Mouse (Mus musculus) neutrophil, adult 5-6 weeks (primary cell): ENCODE measurements at regions not wholly inside any gene's neighbourhood (a gene's known extent, or its start where the extent isn't known, plus 50 kb on each side); places are given as distances from the start of the nearest gene placed in this dataset.
A peak's percentile ranks its signal among the peaks of the same experiment; 100 is the strongest.

ENCODE experiments used
- ATAC-seq: fragments of 151-379, 151-347 bp; 2 replicates; pipeline ENCODE4 v1.8.0; 2017; ENCODE audit warnings: mild to moderate bottlenecking, moderate TSS enrichment; ENCODE audit not compliant: insufficient number of reproducible peaks, poor library complexity, low FRiP score, severe bottlenecking; ENCODE audit errors: extremely low read depth

DNA sequence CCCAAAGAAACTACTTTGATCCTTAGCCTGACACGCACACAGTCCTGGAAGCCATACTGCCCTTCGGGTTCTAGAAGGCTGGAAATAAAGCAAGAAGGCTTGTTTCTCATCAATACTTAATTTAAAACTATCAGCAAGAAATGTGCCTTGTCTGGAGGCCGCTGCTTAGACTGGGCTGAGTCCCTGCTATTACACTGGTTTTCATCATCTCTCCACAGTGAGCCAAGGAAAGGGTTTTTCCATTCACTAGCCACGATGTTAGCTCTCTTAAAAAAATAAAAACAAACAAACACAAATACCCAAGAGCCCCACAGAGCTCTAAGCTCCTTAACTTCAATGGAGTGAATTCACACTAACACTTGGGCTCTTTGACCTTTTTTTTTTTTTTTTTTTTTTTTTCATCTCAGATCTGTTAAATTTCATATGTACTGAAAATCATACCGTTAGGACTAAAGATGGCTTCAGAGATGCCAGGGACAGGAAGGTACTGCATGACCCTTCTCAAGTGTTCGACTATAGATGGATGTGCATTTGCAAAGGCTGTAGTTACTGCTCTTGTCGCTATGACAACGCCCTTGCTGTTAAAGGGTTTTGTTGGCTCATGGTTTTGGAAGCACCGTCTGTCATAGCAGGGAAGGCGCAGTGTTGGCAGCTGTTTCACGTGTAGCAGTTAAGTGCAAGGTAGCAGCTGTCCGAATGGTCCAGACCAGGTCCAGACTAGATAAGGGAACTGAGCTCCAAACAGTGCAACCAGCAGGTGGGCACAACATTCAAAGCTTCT lies 98.1 kb upstream of the Klf14 start:
- no peak for ATAC-seq

DNA sequence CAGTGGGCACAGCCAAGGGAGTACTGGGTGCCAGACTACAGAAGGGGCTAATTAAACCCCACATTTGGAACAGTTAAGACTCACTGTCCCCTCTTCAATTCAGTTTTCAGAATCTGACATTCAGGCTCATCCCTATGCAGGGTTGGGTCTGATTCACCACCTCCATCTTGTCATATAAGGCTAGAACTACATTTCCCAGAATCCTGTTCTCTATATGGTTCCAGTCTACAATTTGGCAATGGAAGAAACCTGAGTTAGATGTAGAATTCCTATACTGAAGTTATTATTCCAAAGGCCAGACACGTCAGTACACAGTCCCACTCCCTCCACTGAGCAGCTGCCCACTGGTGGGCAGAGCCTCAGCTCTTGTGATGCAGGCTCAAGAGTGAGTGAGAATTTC lies 99.4 kb upstream of the Klf14 start:
- no peak for ATAC-seq

DNA sequence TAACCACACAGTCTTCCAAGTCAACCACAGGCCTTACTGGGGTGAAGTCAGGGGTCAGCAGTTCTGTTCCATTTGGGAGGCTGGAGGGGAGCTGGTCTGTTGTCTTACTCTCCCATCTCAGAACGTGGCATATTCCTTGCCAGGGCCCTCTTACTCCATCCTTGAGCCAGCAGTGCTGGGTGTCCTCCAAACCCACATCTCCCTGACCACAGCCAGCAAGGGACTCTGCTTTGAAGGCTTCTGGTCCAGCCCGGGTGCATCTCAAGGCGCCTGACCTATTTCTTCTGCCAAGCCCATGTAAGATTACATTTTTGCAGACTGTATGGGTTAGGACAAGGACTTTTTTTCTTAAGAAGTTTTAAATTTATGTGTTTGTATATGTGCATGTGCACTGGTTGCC lies 100.1 kb upstream of the Klf14 start:
- no peak for ATAC-seq

DNA sequence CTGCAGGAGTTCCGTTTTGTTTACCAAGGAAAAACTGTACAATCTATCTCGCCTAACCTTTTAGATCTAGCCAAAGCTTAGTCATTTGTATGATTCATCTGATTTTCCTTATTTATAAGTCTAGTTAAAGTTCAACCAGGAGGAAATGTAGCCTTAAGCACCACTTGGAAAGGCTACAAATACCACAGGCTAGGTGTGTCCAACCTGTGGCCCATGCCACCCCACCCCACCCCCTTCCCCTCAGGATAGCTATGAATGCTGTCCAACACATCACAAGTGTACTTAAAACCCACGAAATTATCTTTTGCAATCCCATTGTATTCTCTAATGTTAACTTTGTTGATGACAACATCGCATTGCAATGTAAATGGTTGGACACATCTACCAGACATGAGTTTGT lies 102.9 kb upstream of the Klf14 start:
- no peak for ATAC-seq

DNA sequence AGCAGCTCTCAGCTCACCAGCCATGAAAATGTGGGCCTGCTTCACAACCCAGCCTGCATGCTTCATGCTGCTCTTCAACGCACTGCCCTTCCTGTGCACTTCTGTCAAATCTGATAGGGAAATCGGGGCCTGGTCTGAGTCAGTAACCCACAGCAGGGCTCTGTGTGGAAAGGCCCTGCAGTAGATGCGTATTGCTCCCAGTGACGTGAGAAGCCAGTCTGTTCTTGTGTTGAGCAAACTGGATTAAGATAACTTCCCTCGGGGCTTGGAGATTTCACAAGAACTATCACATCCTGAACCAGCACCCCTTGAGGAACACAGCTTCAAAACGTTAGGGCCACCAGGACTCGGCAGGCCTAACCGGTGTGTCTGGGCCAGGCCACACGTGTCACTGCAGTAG lies 106.5 kb upstream of the Klf14 start:
- peak; percentile 22; the same call in 1 of the 2 replicates for ATAC-seq

DNA sequence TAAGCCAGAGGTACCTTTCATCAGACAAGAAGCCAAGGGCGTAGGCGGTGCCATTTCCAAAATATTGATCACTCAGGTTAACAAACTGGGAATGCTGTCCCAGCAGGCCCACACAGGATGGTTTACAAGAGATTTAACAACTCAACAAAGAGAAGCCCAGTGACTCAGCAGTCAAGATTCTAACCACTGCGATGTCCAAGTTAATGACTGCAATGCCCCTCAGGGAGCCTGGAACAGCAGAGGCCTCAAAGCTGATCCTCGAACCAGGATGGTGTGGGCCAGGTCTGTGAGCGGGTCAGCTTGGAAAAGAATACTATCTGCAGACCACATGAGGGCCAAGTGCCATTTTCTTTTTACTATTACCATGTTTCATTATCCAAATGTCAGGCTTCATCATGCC lies 108.0 kb upstream of the Klf14 start:
- ATAC-seq, result no peak

DNA sequence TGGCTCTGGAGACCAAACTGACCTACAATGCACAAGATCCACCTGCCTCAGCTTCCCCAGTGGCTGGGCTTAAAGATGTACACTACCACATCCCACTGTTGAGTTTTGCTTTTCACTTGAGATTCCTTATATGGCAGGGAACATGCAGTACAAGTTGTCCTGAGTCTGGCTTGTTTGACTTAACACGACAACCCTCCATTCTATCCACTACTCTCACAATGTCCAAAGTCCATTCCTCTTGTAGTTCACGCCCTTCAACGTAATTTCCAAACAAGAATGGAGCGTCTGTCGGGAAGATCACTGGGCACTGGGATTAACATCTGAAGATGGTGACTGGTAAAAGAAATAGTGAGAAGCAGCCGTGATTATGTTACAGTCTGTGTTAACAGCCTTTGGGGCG lies 108.6 kb upstream of the Klf14 start:
- no peak for ATAC-seq

DNA sequence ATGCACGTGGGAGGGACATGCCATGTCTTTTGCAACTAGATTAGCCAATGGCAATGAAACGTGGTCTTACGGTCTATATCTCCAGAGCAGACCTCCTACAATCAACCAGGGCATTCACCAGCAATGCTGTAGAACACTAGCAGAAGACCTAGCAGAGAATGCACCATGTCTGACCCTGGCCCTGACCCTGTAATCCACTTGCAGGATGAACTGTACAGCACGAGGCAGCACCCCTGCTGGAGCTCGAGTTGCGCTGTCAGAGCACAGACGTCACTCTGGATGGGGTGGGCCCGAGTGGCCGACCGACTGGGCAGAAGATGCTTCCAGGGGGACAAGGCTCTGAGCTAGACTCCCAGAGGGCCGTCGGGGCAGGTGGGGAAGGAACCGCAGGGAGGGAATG lies 110.4 kb upstream of the Klf14 start:
- no peak for ATAC-seq

DNA sequence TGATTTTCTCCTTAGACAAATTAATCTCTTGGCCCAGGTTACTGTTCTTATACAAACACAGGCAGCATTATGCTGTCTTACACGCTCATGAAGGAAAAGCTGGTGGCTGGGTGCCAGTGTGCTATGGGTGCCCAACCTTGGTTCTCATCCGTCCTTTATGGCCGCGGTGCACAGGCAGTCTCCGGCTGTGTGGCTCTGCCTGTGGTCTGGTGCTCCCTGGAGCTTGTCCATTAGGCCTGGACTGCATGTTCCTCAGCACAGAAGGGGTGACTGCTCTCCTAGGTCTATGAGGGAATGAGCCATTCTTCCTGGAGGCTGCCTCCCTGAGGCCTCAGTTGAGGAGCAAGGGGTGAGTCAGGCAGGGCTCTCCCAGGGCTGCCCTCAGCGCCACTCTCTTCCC lies 111.7 kb upstream of the Klf14 start:
- ATAC-seq, result no peak

DNA sequence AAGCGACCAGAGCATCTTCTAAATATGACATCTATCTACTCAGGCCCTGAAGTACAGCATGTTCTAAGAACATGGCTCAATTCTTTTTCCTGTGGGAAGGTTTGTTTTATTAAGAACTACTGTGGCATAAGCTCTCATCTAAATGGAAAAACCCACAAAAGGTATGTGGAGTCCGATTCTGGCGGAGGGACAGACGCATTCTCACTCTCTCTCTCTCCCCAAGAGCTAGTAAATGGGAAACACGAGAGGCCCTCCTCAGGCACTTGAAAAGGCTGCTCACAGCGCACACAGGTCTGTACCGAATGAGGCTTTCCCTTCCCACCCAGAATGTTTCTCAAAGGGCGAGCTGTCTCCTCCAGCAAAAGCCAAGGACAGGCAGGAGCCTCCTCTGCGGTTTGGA lies 112.1 kb upstream of the Klf14 start:
- ATAC-seq, result no peak

DNA sequence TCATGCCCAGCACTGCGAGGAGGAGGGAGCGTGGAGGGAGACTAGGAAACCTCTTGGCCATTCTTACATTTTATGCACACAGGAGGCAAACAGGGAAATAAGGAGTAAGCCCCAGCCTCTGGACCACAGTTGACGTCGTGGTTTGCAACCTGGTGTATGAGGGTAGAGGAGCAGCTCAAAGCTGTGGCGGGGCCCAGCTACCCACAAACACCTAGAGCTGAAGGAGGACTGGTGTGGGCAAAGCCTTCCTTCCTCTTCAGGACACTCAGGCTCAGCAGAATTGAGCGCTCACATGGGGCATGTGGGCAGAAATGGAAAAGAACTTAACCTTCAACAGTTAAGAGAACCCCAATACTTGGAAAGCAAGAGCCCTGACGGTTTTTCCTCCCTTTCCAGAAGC lies 113.2 kb upstream of the Klf14 start:
- ATAC-seq, result no peak

DNA sequence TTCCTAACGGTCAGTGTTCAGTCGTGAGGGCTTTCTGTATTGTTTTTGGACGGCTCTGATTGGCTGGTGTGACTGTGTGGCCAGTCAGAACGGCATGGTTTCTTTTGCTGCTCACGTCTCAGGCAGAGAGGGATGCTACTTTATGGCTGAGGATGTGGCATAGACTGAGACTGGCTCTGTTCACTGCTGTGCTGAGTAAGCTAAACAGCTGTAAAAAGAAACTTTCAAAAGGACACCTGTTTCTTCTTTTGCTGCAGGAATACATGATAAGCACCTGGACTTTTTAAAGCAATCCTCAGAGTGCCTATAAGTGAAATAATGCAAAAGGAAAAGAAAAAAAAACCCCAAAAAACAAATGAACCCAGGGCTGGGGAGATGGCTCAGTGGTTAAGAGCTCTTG lies 113.7 kb upstream of the Klf14 start:
- no peak for ATAC-seq

DNA sequence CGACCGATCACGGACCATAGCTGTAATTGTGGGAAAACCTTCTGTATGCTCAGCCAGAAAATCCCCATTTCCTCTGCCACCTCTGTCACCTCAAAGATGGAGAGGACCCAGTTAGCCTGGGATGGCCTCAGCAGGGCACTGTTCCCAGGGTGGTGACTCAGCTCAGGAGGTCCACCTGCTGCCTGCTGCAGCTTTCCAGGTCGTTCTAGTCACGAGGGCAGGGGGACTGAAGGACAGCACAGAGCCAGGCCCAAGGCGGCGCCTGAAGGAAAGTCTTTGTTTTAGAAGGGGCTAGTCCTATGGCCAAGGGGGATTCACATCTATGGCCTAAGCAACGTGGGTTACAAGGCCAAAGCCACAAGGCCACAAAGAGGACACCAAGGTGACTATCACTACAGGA lies 114.5 kb upstream of the Klf14 start:
- no peak for ATAC-seq

DNA sequence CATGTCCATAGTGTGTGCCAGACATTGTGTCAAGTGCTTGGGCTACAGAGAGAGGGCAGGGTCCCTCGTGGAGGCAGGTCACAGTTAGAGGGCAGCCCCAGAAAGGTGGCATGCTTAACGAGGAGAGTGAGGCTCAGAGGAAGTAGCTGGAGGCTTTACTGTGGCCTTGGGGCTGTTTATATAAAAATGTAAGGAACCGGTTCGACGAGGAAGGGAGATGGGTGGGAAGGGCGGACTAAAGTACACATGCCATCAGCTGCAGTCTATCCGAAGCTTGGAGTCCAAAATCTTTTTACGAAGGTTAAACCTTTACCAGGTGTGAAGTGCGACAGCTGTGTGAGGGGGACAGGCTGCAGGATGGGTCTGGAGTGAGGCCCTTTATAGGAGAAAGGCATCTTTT lies 115.5 kb upstream of the Klf14 start:
- no peak for ATAC-seq

DNA sequence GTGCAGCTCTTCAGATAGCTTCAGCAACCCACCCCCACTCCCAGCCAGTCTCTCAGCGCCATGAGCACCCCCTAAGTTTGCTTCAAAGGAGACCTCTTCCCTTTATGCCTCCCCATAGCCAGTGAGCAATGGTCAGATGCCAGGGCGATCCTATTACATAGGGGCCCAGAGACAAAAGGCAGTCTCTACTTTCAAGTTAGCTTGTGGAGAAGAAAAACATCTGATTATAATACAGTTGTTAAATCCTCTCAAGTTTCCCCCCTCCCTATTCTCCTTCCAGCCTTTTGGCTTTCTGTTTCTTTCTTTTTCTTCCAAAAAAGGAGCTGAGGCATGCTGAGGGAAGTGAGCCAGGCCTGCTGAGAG lies 116.3 kb upstream of the Klf14 start:
- ATAC-seq, result no peak

DNA sequence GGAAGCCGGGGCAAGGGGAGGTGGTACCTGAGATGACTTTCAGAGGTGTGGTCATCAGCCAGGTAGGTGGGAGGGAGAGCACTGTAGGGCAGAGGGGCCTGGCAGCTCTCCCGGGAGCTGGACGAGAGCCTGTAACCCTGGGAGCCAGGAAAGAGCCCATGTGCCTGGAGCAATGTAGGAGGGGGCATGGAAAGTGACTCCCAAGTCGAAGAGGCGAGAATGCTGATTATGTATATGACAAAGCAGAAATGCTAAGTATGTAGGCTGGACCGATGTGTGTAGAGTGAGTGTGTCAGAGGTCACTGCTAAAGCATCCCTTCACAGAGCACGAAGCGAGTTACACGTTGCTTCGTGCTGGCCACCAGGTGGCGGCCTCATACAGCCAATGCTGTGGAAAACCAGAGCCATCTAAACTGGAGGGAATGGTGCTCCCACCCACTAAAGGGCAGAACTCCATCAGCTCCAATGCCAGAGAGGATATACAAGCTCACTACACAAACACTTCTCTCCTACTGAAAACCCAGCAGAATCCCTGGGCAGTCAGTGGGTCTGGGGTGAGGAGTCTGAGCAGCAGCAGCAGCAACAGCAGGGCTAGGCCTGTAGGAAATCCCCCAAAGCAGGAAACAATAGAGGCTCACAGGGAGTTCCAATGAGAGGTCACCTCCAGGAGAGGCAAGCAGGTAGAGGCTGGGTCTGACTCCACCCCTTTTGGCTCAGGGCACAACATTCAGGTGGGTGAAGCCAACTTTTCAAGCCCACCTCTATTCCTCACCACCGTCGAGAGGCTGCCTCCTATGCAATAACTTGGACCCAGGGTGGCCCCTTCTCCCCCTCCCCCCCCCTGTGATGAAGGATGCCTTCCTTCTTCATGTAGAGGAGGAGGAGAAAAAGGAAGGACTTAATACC lies 116.9 kb upstream of the Klf14 start:
- peak; percentile 40 for ATAC-seq

DNA sequence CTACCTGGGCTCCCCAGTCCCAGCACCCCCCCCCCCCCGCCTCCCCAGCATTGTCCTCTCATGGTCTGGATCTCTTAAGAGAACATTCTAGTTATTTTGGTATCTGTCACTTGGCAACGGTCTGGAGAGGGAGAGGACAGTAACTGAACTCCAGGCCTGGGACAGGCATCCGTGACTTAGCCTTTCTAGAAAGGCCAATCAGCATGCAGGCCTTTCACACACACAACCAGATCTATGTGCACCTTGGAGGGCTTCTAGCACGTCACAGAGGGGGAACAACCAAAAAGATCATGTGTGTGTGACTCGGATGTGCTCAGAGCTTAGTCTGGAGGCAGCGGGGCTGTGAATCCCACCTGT lies 117.6 kb upstream of the Klf14 start:
- ATAC-seq, result no peak

DNA sequence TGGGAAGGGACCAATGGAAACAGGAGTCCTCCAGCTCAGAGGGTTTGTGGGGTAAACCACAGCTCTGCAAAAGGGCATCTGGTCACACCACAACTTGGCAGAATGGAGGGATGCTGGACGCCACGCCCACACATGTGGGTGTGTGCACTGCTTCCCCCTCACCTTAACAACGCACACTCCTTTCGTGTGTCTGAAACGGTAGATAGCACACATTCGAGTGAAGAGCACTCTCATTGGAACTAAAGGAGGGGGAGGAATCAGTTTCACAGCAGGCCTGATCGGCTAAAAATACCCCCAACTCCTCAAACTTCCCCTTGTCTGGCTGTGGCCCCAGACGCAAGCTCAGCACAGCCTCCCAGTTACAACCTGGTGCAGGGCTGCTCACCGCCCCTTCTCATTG lies 118.3 kb upstream of the Klf14 start:
- ATAC-seq, result no peak

DNA sequence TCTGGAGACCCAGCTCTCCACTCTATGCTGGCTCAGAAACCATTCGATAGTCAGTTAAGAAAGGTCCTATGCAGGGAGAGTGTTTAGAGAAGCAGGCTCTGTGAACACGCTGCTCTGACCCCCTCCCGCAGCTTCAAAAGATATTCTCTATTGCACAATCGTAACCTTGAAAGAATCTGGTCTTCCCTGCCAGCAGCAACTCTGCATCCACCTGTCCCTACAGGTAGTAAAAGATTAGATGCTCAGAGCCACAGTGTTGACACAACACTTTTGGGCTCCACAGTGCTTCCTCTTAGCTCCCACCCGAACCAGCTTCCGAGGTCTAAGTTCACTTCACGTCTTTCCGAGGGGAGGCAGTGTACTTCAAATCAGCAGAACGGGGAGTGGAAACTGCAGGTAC lies 118.9 kb upstream of the Klf14 start:
- no peak for ATAC-seq

DNA sequence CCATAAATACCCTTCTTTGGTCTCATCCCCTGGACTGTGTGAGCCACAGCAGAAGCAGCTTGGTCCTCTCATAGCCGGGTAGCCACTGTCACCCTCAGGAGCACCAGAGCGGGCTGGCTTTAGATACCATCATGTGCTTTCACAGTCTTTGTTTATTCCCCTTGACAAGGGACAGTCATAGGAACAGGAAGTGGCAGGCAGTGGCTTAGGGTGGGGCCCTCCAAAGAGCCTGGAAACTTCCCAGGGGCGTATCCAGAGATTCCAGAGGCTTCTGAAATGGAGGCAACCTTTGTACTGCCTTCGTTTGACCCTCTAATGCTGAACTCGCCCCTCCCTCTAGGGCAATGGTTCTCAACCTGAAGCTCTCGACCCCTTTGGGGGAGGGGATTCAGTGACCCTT lies 119.5 kb upstream of the Klf14 start:
- no peak for ATAC-seq
